Mouse (Mus musculus) stomach, postnatal 0 days (tissue): ENCODE measurements around the gene St7. TPM values are rescaled to one million over a fixed set of nuclear protein-coding genes. Genes with fewer than 3 reads are reported as not detected.

ENCODE experiments used
- ATAC-seq: fragments of 200-750 bp; cut with Nextera tagmentation; 2 replicates; pipeline ENCODE4 v1.8.0; 2017; ENCODE audit not compliant: low FRiP score, low TSS enrichment
- DNase-seq: peaks from one replicate; pipeline ENCODE4 v3.0.0-alpha.2; 2016; ENCODE audit warnings: low spot score
- H3K27ac ChIP-seq: fragments of 300-500 bp; sonication (generic); replicated peaks from 2 replicates; pipeline ENCODE4 v1.5.1; 2014; ENCODE audit warnings: mild to moderate bottlenecking, control low read depth
- H3K27me3 ChIP-seq: fragments of 300-500 bp; sonication (generic); 2 replicates; pipeline ENCODE4 v1.6.1; 2014; ENCODE audit warnings: low read length; ENCODE audit not compliant: control insufficient read depth, insufficient read depth
- H3K36me3 ChIP-seq: fragments of 300-500 bp; sonication (generic); 2 replicates; pipeline ENCODE4 v1.6.1; 2014; ENCODE audit warnings: low read length, mixed read lengths; ENCODE audit not compliant: control insufficient read depth, insufficient read depth
- H3K4me1 ChIP-seq: fragments of 300-500 bp; sonication (generic); replicated peaks from 2 replicates; pipeline ENCODE4 v1.6.1; 2014; ENCODE audit warnings: antibody characterized with exemption; ENCODE audit not compliant: control insufficient read depth, insufficient read depth
- H3K4me2 ChIP-seq: fragments of 300-500 bp; sonication (generic); replicated peaks from 2 replicates; pipeline ENCODE4 v1.6.1; 2014; ENCODE audit warnings: low read depth, mild to moderate bottlenecking, control low read depth, moderate library complexity
- H3K4me3 ChIP-seq: fragments of 300-500 bp; sonication (generic); 2 replicates; pipeline ENCODE4 v1.5.1; 2014; ENCODE audit warnings: low read depth, low read length, control low read depth
- H3K9ac ChIP-seq: fragments of 300-500 bp; sonication (generic); 2 replicates; pipeline ENCODE4 v1.6.1; 2014; ENCODE audit warnings: mild to moderate bottlenecking, low read length, control low read depth, mixed read lengths
- H3K9me3 ChIP-seq: fragments of 300-500 bp; sonication (generic); 2 replicates; pipeline ENCODE4 v1.6.1; 2016; ENCODE audit warnings: low read length; ENCODE audit not compliant: control insufficient read depth
- CTCF ChIP-seq: IDR thresholded peaks from 2 replicates; pipeline ENCODE4 v1.5.1; 2016; ENCODE audit warnings: antibody characterized with exemption, low read depth, mild to moderate bottlenecking, moderate library complexity
- EP300 ChIP-seq: optimal IDR thresholded peaks from 2 replicates; pipeline ENCODE3; 2016; ENCODE audit warnings: antibody characterized with exemption
- WGBS: fragments of 180-500 bp; shearing (Covaris S2); extraction: QIAGEN DNeasy Blood & Tissue Kit; methylation state at CpG from one replicate; pipeline ENCODE4 v1.1.7; 2014; 5-methylcytosine and 5-hydroxymethylcytosine counted together
- polyA plus RNA-seq: library from polyadenylated mRNA; unstranded; fragments of >200 nt; fragmentation: Nextera tagmentation; extraction: Ambion mirVana; gene quantifications from 2 replicates; pipeline ENCODE4 v1.2.1, GENCODE M21; 2015

St7 gene
- polyA plus RNA-seq, 1 experiment from 2014 or later, result 12.5 TPM

DNA sequence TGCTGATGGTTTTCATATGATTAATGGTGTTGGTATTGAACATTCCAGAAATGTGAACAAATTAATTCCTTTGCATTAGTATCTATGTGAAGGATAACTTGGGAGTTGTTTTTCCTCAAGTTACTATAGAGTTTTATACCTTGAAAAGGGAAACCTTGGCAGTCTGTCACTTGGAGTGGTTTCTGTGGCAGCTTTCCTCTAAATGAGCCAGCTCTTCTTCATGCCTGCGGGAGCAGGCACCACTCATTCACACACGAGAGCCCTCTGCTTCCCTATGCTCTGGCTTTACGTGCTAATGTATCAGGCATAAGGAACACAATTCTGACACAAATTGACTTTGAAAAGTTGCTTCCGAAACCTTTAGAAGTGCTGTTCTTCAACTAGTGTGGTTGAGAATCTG is 224.5 kb downstream of the St7 start:
- no peaks in the 10 kb centered on the region for H3K9me3 ChIP-seq
- no peaks in the 10 kb centered on the region for H3K27me3 ChIP-seq
- H3K27ac ChIP-seq, result no peak overlapping the region
- H3K4me1 ChIP-seq, result no peaks in the 10 kb centered on the region
- WGBS, result 76% methylated on average over 4 of the region's 4 CpGs
- peaks cover 1% of the 10 kb centered on the region; the same call in 1 of the 2 replicates for H3K36me3 ChIP-seq
- H3K4me3 ChIP-seq, result no peak overlapping the region
- ATAC-seq (no peak), DNase-seq (no peak)
- no peak overlapping the region for H3K4me2 ChIP-seq
- TF ChIP-seq EP300, result no peak
- no peak for TF ChIP-seq CTCF
- no peak overlapping the region for H3K9ac ChIP-seq

DNA sequence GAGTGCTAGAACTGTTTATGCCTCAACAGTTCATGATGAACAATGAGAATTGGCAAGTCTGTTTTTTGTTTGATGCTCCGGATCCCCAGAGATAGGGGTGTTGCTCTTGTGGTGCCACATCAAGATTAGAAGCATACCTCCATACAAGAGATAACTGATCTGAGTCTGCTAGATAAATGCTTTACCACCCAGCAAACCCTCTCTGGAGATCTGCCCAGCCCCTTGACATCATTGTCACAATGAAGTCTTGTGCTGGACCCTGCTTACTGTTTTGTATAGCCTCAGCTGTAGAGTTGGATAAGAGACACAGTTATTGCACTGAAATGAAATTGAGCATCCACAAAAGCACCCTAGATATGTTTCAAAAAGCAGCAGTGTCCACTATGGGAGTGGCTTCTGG is 229.4 kb downstream of the St7 start:
- DNase-seq, result no peak
- TF ChIP-seq CTCF, result no peak
- TF ChIP-seq EP300, result no peak
- 89% methylated on average over 1 of the region's 1 CpGs for WGBS
- no peak overlapping the region for H3K4me3 ChIP-seq
- H3K9me3 ChIP-seq, result no peaks in the 10 kb centered on the region
- no peak overlapping the region for H3K9ac ChIP-seq
- H3K27me3 ChIP-seq, result no peaks in the 10 kb centered on the region
- H3K27ac ChIP-seq, result no peak overlapping the region
- no peaks in the 10 kb centered on the region for H3K4me1 ChIP-seq
- no peak for ATAC-seq
- H3K4me2 ChIP-seq, result no peak overlapping the region
- peaks cover 2% of the 10 kb centered on the region; the same call in 1 of the 2 replicates for H3K36me3 ChIP-seq

DNA sequence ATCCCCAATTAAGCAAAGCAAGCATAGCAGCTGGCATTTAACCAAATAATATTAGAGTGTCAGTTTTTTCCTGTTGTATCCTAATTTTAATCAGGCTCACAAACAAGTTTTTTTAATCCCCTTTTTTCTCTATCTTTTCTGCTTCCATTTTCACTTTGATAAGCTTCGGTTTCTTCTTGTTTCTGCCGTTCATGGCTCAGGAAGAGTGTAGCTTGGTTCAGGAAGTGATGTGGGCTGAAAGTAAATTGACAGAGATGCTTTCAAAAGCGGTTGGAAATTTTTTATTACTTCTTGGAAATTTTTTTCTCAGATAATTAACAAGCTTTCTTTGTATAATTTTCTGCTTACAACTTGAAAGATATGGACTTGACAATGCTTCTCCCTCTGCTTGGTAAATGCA is 230.2 kb downstream of the St7 start:
- WGBS, result 73% methylated on average over 3 of the region's 3 CpGs
- no peak overlapping the region for H3K27ac ChIP-seq
- H3K36me3 ChIP-seq, result peaks cover 2% of the 10 kb centered on the region; the same call in 1 of the 2 replicates

DNA sequence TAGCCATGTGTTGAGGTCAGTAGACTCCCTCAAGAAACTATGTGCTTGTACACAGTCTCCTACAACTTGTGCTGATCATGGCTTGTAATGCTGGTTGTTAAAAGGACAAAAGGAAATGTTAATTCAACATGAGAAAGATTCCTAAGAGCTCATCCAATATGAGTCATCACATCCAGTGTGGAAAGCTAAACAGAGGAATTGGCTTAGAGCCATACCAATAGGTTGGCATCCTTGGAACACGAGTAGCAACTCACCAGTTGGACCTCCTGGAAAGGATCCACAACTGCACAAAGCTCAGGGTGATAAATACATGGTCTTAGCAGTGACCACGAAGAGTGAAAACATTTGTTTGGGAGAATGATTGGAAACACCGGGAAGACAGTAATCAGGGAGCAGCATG is 230.6 kb downstream of the St7 start:
- WGBS, result 37% methylated on average over 3 of the region's 3 CpGs

More for the DNA sequence above, 230.2 kb downstream of the St7 start:
- TF ChIP-seq CTCF, result no peak
- TF ChIP-seq EP300, result no peak
- no peak overlapping the region for H3K9ac ChIP-seq
- no peak overlapping the region for H3K4me3 ChIP-seq
- H3K9me3 ChIP-seq, result no peaks in the 10 kb centered on the region
- DNase-seq (no peak), ATAC-seq (no peak)
- no peaks in the 10 kb centered on the region for H3K4me1 ChIP-seq
- no peak overlapping the region for H3K4me2 ChIP-seq
- H3K27me3 ChIP-seq, result no peaks in the 10 kb centered on the region

DNA sequence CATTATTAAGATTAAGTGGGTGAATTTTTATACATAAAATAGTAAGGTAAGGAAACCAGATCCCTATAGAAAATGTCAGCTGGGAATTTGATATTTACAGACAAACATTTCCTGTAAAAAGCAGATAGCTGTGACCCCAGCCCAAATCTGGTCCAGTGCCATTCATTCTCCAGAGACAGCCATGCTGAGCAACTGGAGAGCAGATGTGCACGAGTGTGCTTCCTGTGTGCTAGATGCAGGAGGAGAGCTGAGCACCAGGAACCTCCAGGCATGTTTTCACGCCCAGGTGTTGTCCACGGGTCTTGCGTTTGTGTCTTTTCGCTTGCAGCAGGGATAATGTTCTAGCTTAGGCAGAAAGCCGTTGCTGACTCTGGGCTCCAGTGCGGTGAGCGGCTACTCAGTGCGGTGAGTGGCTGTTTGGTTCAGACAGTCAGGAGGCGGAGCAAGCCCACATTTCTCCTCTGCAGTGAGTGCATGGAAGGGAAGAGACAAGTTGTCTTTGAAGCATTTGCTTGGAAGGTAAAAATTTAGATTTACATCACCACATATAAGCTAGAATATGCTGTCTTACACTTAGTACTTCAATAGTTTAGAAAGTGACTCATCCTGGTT is 231.3 kb downstream of the St7 start:
- ATAC-seq, result no peak
- H3K9ac ChIP-seq, result no peak overlapping the region
- H3K4me2 ChIP-seq, result no peak overlapping the region
- DNase-seq, result no peak
- no peak overlapping the region for H3K27ac ChIP-seq
- no peaks in the 10 kb centered on the region for H3K4me1 ChIP-seq
- no peaks in the 10 kb centered on the region for H3K9me3 ChIP-seq
- 66% methylated on average over 10 of the region's 10 CpGs for WGBS
- no peaks in the 10 kb centered on the region for H3K27me3 ChIP-seq
- no peak overlapping the region for H3K4me3 ChIP-seq
- no peak for TF ChIP-seq CTCF
- no peak for TF ChIP-seq EP300
- peaks cover 2% of the 10 kb centered on the region; the same call in 1 of the 2 replicates for H3K36me3 ChIP-seq

More for the DNA sequence above, 230.6 kb downstream of the St7 start:
- TF ChIP-seq EP300 (no peak), CTCF (no peak)
- Histone ChIP-seq H3K27me3 (no peaks in the 10 kb centered on the region), H3K4me1 (no peaks in the 10 kb centered on the region), H3K27ac (no peak overlapping the region), H3K9ac (no peak overlapping the region), H3K36me3 (peaks cover 2% of the 10 kb centered on the region; the same call in 1 of the 2 replicates), H3K4me2 (no peak overlapping the region), H3K9me3 (no peaks in the 10 kb centered on the region), H3K4me3 (no peak overlapping the region)
- DNase-seq (no peak), ATAC-seq (no peak)

DNA sequence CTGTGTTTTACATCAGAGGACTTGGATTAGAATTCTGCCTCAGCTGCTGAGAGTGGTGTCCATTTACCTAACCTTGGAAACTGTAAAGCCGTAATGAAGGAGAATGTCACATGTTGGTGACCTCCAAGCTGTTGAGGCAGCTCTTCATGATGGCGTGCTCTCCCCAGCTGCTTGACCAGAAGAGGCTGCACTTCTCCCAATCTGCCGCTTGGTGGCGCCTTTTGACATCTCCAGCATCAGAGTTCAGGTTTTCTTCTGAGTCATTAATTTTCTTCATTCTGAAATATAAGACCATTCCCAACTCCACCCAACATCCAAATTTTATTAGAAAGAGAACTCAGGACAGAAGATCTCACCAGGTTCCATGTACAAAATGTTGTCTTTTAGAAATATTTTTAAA is 232.5 kb downstream of the St7 start:
- no peak overlapping the region for H3K4me2 ChIP-seq
- no peak for ATAC-seq
- H3K9ac ChIP-seq, result no peak overlapping the region
- no peaks in the 10 kb centered on the region for H3K27me3 ChIP-seq
- H3K4me3 ChIP-seq, result no peak overlapping the region
- peak; percentile 50 for DNase-seq
- H3K9me3 ChIP-seq, result no peaks in the 10 kb centered on the region
- 52% methylated on average over 4 of the region's 4 CpGs for WGBS
- no peak overlapping the region for H3K27ac ChIP-seq
- peaks cover 2% of the 10 kb centered on the region; the same call in 1 of the 2 replicates for H3K36me3 ChIP-seq
- no peaks in the 10 kb centered on the region for H3K4me1 ChIP-seq
- peak; percentile 73 for TF ChIP-seq CTCF
- no peak for TF ChIP-seq EP300
